Mouse (Mus musculus): Measurements from ENCODE around the gene Man2a2.

DNA sequence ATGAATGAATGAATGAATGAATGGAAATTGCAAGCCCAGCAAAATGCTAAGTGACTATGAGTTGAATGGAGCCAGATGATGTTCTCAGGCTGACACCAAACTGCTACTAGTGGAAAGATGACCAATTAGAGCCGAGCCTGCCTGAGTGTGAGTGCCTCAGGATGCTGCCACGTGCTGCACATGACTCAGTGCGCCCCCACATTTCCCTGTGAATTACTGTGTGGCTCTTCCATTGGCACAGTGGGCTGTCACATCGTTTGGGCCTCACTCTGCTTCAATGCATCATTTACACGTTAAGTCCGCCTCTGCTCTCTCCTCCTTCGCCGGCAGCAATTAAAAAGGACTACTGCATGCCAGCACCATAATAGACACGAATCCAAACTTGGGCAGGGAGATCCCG is 41.1 kb upstream of the Man2a2 start:
- TF ChIP-seq CTCF (IDR thresholded peaks at IDR 0.05; ENCODE audit: borderline replicate concordance, insufficient read depth, low read depth, low read length): no peak
- TF ChIP-seq POLR2A (IDR thresholded peaks at IDR 0.05; ENCODE audit: borderline replicate concordance, insufficient read depth, low read length): no peak

All from cerebellum, adult 2 months (tissue).